ENCODE assay signal across 14 mouse cellular contexts in genomic region chr13:60511101-60511500, GRCm38 (mm10).
"Had no signal": no experiment of that assay in that cellular context is flagged by ENCODE, and none has a peak within 500 bp of the region (broad histone marks: within the 10 kb centered on the region; RNA-seq: fewer than 3 reads in every experiment).

No protein-coding gene starts in this region.

- H3K4me2 ChIP-seq: neural tube, embryonic 15.5 days; stomach, embryonic 15.5 days had no signal

- H3K4me3 ChIP-seq: neural tube, embryonic 15.5 days; stomach, embryonic 15.5 days had no signal

- H3K36me3 ChIP-seq: neural tube, embryonic 15.5 days; stomach, embryonic 15.5 days had no signal

- H3K27me3 ChIP-seq: neural tube, embryonic 15.5 days; stomach, embryonic 15.5 days had no signal

- H3K9ac ChIP-seq: neural tube, embryonic 15.5 days; stomach, embryonic 15.5 days had no signal

- H3K9me3 ChIP-seq: neural tube, embryonic 15.5 days; stomach, embryonic 15.5 days had no signal

- H3K4me1 ChIP-seq: neural tube, embryonic 15.5 days; stomach, embryonic 15.5 days had no signal

- H3K27ac ChIP-seq: neural tube, embryonic 15.5 days; stomach, embryonic 15.5 days; stomach, postnatal 0 days had no signal

- DNase-seq: retina, postnatal 1 day; right cerebral cortex, postnatal 14 days; right cerebral cortex, postnatal 25 days; right cerebral cortex, postnatal 4 days; spleen, adult 18-20 months; thymus, adult 18-20 months; thymus, adult 2 months; thymus, postnatal 14 days; thymus, postnatal 25 days; thymus, postnatal 36 days; thymus, postnatal 4 days had no signal
